Mouse (Mus musculus) gastrocnemius, adult 8-10 months (tissue): ENCODE measurements around the gene Hs3st5. TPM values are rescaled to one million over a fixed set of nuclear protein-coding genes. Genes with fewer than 3 reads are reported as not detected.

Experiments used
- DNase-seq, 2 experiments: peaks; one replicate each; pipeline ENCODE4 v3.0.0; 2022; ENCODE audit warnings: low spot score in 2 of 2
- total RNA-seq, 4 experiments: library from RNA; stranded (reverse); gene quantifications; 2 replicates each; pipeline ENCODE4 v1.2.4; 2022

Gene Hs3st5
- total RNA-seq, 4 experiments from 2014 or later = 4.5 to 8.3 (median 7.5) TPM

DNA sequence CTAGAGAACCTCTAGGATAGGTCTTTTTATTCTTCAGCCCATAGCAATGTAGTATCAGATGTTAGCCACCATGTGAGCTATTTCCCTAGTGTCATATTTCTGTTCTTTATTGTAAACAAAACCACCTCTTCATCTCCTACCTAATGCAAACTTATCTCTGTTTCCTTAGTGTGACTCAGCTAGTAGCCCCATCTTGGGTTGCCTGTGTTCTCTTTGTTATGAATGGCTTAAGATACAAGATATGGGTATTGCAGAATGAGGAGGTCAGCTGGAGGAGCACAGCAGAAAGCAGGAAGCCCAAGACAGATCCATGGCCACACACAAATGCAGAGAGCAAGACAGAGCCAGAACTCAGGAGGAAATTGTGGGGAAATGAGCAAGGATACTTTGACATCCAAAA is 288.7 kb downstream of the Hs3st5 start:
- no peak for DNase-seq

DNA sequence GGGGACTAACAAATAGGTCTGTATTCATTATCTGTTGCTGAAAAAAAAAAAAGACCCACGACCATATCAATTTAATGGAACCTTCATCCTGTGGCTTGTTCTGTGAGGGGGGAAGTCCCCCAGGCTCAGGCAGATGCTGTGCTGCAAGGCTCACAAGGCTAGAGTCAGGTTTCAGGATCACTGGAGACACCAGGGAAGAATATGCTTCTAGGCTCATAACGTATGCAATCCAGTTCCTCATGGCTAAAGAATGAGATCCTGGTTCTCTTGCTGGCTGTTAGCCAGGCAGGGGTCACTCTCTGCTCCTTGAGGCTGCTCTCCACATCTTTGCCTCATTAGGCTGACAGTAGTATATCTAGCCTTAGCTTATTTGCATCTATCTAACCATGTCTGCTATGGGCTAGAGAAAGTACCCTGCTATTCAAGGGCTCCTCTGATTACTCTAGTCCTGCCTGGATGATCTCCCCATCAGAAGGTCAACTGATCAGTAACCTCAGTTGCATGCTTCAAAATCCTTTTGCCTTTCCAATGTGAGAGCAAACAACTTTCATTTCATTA is 294.4 kb downstream of the Hs3st5 start:
- no peak for DNase-seq

DNA sequence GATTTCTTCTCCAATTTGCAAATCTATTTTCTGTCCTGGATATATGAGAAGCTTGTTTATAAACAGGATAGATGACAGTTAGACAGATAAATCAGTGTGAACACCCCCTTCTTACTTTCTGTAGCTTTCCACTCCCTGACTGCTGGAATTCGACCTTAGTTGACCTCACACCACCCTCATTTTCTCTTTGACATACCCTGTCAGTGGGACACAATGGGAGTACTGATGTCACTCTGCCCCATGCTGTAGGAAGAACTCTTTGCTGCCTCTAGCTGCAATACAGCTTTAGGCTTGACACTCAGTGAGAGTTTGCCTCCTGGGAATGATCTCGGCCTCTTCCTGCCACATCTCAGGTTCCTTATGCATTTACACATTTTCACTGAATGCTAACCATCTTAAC is 297.1 kb downstream of the Hs3st5 start:
- no peak for DNase-seq

DNA sequence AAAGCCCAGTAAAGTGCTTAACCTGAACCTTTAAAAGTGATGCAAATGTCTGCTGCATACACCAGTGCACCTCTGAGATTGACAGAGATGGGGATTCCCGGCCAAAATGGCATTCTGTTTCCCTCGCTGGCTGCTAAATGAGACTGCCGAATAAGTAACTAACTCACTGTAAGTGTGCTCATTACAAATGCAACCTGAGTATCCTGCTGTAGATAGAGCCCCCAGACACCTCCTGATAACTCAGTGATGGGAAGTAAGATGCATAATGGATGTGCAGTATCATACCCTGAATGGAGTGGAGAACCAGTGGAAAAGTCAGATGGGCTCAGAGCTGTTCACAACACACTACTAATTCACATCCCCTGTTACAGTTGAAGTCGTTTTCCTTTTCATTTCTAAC is 298.7 kb downstream of the Hs3st5 start:
- DNase-seq = no peak

DNA sequence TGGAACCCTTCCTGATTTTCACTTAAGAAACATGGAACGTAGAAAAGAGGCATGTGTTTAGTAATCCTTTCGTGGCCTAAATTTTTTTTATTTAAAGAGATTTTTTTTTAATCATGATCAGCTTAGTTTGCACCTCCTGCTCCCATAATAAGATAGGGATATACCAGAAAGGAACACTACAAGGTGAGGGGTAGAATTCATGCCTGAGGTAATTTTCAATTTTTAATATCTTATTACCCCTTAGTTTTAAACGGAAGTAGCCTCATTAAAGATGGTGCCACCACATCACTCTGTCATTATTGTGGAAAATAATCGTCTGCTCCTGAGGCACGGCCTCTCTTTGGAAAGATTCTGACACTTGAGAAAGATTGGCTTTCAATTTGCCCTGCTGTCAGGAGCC is 299.2 kb downstream of the Hs3st5 start:
- DNase-seq = no peak

DNA sequence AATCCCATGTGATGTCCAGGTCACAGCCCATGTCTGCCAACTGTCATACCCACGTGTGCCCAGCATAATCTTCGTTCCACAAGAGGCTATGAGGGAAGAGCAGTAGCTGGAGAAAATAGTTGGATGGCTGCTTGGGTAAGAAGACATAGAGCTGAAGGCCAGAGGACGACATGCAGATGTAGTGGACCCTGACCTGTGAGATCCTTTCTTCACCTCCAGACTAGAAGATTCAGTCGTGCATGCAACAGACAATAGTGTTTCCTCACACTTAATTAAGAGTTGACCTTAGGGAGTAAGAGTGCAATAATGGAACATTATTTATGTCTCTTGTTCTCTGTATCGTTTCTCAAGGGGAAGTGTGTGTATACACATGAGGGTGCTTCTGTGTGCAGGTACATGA is 300.4 kb downstream of the Hs3st5 start:
- DNase-seq = no peak

DNA sequence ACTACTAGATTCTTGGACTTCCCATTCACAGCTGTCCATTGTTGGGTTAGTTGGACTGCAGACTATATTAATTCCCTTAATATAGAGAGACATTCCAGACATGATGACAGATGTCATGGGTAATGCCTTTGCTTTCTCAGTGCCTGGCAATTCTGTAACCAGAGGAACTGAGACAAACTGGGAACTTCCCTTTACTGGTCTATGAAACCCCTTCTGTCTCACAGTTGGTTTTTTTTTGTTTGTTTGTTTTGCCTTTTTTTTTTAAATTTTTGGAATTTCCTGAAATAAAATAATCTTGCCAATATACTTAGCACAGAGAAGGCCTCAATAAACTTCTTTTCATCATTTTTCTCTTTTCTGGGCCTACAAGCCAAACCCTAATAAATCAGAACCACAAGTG is 312.3 kb downstream of the Hs3st5 start:
- DNase-seq = no peak

DNA sequence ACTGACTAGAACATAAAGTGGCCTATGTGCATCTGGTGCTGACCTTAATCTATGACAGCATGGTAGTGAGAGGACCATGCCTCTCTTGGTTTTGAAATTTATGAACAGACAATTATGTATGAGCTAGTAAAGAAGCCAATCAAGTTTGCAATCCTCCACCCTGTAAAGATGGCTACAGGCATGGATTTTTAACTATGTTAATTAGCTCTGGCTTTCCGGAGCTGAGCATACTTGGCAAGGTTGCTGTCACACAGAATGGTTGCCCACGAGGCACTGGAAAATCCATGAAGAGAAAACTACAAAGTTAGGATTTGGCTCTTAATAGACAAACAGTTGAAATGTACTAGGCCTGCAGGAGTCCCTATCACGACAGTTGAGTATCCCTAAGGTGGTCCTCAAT is 322.5 kb downstream of the Hs3st5 start:
- no peak for DNase-seq

DNA sequence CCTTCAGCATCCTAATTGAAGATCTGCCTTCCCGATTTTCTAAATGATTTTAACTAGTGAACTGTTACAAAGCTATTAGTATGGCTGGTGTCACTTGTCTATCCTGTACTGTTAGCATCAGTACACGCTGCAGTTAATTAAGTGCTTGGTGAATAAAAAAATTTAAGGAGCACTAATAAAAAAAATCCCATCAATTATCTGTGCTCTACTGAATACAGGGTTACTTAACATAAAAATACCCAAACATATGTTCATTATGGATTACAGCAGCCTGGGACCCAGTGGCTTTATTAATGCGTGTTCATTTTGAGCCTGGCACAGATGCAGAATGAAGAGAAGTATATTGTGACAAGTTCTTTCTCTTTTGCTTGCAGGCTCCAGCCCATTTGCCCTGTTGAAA is 325.6 kb downstream of the Hs3st5 start:
- no peak for DNase-seq

DNA sequence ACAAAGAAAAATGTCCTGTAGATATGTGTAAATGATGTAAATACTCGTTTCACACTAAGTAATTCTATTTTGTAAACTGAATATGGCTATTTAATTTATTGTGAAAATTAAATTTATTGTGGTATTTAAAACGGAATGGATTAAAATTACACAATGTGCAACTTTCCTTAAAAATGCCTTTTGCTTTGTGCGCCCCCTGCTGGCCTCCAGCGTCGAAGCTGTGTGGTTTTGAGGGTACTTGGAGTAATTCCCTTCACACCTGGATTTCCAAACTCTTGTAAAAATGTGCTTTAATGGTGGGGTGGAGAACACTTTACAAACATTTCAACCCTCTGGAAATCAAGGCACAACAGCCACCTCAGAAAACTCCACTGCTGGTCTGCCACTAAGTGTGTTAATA is 327.6 kb downstream of the Hs3st5 start:
- no peak for DNase-seq

DNA sequence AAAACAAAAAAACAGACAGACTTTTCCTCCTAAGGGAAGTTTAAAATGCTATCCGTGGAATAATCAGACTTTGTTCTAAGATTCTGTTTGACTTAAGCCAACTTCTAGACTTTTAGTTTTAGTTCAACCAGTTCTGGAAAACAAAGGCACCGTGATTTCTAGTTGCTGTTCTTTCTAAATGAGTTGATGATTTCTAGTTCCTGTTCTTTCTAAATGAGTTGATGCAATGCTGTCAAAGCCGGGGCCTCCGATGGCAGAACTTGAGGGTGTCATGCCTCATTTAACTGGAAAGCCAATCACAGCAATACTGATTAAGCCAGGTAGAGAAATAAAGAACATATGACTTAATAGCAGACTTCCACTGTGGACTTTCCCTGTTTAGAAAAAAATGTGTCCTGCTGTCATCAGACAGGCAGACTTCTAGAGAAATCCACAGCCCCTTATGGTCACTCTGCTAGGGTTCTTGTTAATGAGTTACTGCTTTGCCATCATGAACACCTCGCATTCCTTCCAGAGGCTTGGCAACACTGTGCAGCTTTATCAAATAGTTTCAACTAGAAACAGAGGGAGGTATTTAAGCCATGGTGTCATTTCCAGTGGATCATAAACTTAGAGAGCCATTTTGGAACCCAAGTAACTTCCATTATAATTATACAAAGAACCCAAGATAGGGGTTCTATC is 329.4 kb downstream of the Hs3st5 start:
- DNase-seq = no peak

DNA sequence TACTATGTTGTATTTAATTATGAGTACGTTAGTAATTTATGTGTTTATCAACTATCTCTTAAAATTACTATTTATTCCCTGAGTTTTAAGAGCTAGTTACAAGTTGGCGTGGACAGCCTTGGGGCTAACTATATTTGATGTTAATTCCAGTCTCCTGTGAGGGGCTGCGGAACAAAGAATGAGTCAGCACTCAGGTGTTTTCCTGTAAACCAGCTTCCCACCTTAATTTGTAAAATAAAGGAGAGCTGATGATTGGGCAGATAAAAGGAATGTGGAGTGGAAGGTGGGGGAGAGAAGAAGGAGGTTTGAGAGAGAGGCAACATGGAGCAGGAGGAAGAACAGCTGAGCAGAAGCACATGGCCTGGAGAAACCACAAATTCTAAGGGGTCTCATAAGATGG is 343.6 kb downstream of the Hs3st5 start:
- no peak for DNase-seq

DNA sequence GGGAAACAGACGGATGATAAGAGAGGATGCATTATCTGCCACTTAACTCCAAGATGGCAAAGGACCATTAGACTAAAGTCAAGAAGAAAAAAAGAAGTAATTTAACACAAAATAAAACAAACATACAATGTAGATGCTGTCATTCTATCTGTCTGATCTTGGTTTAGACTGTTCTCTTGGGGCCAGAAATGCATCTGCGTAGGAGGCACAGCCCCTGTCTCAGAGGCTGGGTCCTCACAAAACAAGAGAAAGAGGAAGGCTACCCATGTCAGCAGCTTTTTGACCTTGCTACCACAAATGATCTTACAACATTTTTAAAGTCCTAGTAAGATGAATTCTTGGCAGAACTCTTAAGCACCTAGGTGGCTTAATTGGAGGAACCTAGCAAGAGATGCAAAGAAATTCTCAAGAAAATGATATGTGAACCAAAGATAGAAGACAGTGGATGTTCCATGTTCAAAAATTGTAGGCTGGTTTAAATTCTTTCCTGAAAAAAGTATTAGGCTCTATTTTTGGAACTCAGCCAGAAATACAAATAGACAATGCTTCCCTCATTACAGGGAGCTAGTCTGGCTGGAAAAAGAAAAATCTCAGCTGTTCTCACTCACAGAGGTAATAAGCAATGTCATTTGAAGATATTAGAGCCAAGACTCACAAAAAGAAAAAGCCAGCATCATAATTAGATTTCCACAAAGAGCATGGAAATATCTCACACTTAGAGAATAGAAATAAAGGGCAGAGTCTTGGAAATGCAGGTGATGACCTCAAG is 355.7 kb downstream of the Hs3st5 start:
- DNase-seq = no peak
